Mouse (Mus musculus) common myeloid progenitor, adult 5-6 weeks (primary cell): Measurements from ENCODE around the gene Nrl. TPM values are rescaled to one million over a fixed set of nuclear protein-coding genes. Genes with fewer than 3 reads are reported as not detected.

Experiments
- ATAC-seq: replicated peaks from 2 replicates; pipeline ENCODE4 v1.8.0; 2016; ENCODE audit warnings: low read depth, mild to moderate bottlenecking, moderate TSS enrichment, inconsistent platforms; ENCODE audit not compliant: poor library complexity, severe bottlenecking
- total RNA-seq: library from RNA; stranded (forward); fragments of 200-1000, 187-1606 nt; gene quantifications from 2 replicates; pipeline ENCODE4 v1.2.3, GENCODE M21; 2017

Nrl gene
- not detected in 2 replicates for total RNA-seq

GRCm38 (mm10) chr14:55524785-55525184 lies at the start of gene Nrl:
Gene Nrl (minus strand): TSS chr14:55524981.
- ATAC-seq, result no peak

- ATAC-seq, result no peak
These were observed 47.0 kb upstream of the Nrl start for GRCm38 (mm10) chr14:55571760-55572159.

- ATAC-seq, result no peak
These were observed 45.8 kb upstream of the Nrl start for GRCm38 (mm10) chr14:55570588-55570987.

- no peak for ATAC-seq
These were observed 42.7 kb upstream of the Nrl start for GRCm38 (mm10) chr14:55567496-55567895.

DNA sequence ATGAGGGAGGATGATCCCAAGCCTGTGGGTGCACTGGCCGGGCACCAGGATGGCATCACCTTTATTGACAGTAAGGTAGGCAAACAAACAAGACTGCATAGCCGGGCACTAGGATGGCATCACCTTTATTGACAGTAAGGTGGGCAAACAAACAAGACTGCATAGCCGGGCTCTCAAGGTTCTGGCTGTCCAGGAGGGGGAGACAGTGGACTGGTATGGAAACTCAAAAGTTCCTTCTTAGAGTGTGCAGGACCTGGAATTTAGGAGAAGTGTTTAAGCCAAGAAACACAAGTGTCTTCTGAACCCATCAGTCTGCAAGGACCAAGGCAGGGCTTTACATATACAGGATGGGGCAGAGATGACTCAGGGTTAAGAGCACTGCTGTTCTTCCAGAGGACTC lies 41.0 kb upstream of the Nrl start:
- no peak for ATAC-seq

DNA sequence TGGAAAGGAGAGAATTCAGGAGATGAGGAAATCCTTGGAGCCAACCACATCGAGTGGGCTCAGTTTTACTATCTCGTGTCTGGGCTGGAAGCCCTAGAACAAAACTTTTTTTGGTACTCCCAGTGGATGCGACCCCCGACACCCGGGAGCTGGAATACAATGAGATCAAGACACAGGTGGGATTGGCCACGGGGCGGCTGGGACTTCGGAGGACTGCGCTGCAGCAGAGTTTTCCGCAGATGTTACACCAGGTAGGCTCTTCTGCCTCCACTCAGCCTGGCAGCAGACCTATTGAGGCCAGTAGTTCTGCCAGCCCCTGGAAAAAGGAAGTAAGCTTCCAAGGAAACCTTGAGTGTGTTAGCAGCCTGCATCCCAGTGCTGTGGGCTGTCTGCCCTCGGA lies 38.5 kb upstream of the Nrl start:
- ATAC-seq, result no peak

- no peak for ATAC-seq
These were observed 37.1 kb upstream of the Nrl start for GRCm38 (mm10) chr14:55561860-55562259.

GRCm38 (mm10) chr14:55560202-55561073 lies 35.7 kb upstream of the Nrl start, which contains the start of gene A730061H03Rik:
Gene A730061H03Rik (minus strand): TSS chr14:55560406.
- peak; percentile 76 for ATAC-seq

DNA sequence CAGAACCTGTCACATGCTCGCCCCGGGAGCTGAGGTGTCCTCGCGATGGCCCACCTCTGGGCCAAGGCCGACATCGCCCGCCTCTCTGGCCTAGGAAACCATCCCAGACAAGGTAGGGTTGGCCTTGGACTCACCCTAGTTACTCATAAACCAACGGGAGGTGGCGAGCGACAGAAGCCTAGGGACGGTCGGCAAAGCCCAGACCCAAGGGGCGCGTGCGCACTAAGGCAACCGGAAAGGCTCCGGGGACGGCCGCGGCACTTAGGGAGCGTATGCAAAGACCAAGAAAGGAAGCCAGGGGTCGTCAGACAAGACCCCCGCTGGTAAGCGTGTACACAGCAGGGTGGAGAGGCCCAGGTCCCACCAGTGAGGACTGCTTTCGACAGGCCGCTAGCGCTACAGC lies 35.0 kb upstream of the Nrl start, which contains the start of gene Dcaf11:
Dcaf11 (plus strand) TSS at position 208 of the 403 bp plus-strand sequence.
- ATAC-seq, result peak; percentile 52

DNA sequence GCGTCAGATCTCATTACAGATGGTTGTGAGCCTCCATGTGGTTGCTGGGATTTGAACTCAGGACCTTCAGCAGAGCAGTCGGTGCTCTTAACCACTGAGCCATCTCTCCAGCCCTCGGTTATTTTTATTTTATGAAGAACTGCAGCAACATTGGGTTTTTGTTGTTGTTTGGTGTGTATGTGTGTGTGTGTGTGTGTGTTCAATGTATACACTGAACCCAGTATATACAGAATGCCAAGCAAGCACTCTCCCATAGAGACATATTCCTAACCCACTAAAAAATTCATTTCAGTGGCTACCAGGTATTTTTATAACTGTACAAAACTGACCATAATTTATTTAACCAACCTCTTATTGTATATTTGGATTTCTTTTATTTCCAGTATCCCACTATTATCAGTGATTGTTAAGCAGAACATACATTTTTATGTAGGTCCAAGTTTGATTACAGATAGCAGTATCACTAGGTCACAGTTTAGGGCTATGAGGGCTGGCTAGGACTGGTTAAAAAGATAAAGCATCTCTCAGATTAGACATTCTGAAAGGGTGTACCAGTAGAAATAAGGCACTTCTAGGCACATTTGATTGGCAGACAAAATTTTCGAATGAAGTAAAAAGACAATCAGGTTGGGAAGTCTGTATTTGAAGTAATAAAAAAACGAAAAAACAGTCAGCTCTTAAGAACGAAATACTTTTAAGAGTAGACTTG lies 34.1 kb upstream of the Nrl start:
- ATAC-seq, result no peak

GRCm38 (mm10) chr14:55557587-55557986 lies 32.8 kb upstream of the Nrl start:
- no peak for ATAC-seq

DNA sequence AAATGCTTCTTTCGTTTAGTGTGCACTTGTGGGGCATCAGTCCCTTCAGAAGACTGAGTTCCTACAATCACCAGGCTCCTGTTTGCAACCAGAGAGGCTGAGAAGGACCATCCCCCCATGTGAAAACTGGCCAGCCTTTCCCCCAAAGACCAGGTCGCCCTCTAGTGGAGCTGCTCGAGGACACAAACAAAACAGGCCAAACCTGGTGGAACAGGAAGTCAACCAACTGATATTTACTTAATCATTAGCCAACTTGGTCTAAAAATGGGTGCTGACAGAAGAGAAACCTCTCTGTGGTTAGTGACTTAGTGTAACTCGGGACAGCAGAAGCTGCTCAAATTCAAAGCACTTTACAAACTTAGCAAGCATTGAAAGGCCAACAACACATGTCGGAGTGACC lies 32.2 kb upstream of the Nrl start:
- ATAC-seq, result peak; percentile 40

- ATAC-seq, result no peak
These were observed 31.0 kb upstream of the Nrl start for GRCm38 (mm10) chr14:55555788-55556187.

DNA sequence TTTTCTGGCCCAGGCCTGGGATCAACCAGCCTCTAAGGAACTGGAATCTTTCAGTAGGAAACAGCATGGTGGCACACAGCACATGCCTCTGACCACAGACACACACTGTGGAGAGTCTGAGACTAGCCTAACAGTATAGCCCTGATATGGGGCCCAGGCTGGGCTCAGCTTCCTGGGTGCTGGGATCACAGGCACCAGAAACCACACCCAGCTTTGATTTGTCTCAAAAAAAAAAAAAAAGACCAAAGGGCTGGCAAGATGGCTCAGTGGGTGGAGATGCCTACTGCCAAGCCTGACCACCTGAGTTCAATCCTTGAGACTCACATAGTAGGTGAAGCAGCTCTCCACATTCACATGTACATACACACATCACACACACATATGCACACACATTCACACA lies 29.9 kb upstream of the Nrl start:
- no peak for ATAC-seq

- ATAC-seq, result no peak
These were observed 27.0 kb upstream of the Nrl start for GRCm38 (mm10) chr14:55551794-55552193.

DNA sequence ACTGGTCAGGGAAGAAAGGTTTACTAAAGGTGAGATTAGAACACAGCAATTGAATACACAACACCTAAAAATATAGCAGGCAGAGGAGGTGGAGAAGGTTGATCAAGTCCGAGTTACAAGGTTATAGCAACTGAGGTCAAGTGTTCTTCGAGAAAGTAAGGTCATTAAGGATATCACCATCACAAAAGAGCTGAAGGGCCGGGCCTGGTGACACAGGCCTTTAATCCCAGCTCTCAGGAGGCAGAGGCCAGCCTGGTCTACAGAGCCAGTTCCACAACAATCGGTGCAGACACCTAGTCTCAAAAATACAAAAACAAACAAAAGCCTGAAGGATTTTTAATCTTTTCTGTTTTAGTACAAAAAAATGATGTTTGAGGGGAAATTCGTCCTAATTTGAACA lies 26.6 kb upstream of the Nrl start:
- no peak for ATAC-seq

DNA sequence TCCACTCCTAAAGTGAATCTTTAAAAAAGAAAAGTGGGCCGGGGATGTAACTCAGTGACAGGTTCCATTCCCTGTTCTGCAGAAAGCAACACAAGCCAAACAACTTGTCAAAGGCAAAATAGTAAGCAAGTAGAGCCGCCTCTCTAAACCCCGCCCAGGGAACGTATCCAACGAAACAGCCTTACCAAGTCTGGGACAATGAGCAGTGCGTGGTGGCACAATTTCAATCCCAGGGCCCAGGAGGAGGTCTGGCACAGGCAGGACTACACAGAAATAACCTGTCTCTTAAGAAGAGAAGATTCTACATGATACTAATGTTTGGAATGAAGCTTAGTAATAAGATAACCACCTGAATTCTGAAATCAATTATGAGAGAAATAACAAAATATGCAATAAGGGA lies 25.4 kb upstream of the Nrl start:
- ATAC-seq, result no peak

- no peak for ATAC-seq
These were observed 19.6 kb upstream of the Nrl start for GRCm38 (mm10) chr14:55544334-55544733.

GRCm38 (mm10) chr14:55542268-55542667 lies 17.5 kb upstream of the Nrl start:
- ATAC-seq, result no peak

- ATAC-seq, result peak; percentile 47
These were observed 16.1 kb upstream of the Nrl start for GRCm38 (mm10) chr14:55540787-55541321.
